Mouse (Mus musculus) forebrain, embryonic 16.5 days (tissue): Measurements from ENCODE around the gene Gm10197. TPM values are rescaled to one million over a fixed set of nuclear protein-coding genes. Genes with fewer than 3 reads are reported as not detected.
A peak's percentile ranks its signal among the peaks of the same experiment; 100 is the strongest.

Experiments
- ATAC-seq: fragments of 200-750 bp; cut with Nextera tagmentation; 2 replicates; pipeline ENCODE4 v1.8.0; 2017; ENCODE audit warnings: mild to moderate bottlenecking, moderate library complexity
- H3K27ac ChIP-seq: fragments of 300-500 bp; sonication (generic); 2 replicates; pipeline ENCODE4 v1.5.1; 2014; ENCODE audit warnings: low read length, control low read depth
- H3K27me3 ChIP-seq: fragments of 300-500 bp; sonication (generic); replicated peaks from 2 replicates; pipeline ENCODE4 v1.6.1; 2014; ENCODE audit warnings: low read length; ENCODE audit not compliant: control insufficient read depth, insufficient read depth
- H3K36me3 ChIP-seq: fragments of 300-500 bp; sonication (generic); 2 replicates; pipeline ENCODE4 v1.6.1; 2014; ENCODE audit not compliant: control insufficient read depth, insufficient read depth
- H3K4me1 ChIP-seq: fragments of 300-500 bp; sonication (generic); replicated peaks from 2 replicates; pipeline ENCODE4 v1.6.1; 2014; ENCODE audit warnings: low read length; ENCODE audit not compliant: control insufficient read depth, insufficient read depth
- H3K4me2 ChIP-seq: fragments of 300-500 bp; sonication (generic); 2 replicates; pipeline ENCODE4 v1.6.1; 2014; ENCODE audit warnings: mild to moderate bottlenecking, low read length, control low read depth
- H3K4me3 ChIP-seq: fragments of 300-500 bp; sonication (generic); replicated peaks from 2 replicates; pipeline ENCODE4 v1.5.1; 2014; ENCODE audit warnings: mild to moderate bottlenecking, low read length, control low read depth
- H3K9ac ChIP-seq: fragments of 300-500 bp; sonication (generic); replicated peaks from 2 replicates; pipeline ENCODE4 v1.6.1; 2014; ENCODE audit warnings: low read depth, low read length, control low read depth
- H3K9me3 ChIP-seq: fragments of 300-500 bp; sonication (generic); 2 replicates; pipeline ENCODE4 v1.6.1; 2016; ENCODE audit warnings: low read length; ENCODE audit not compliant: control insufficient read depth
- WGBS: fragments of 180-500 bp; shearing (Covaris S2); extraction: QIAGEN DNeasy Blood & Tissue Kit; methylation state at CpG from one replicate; pipeline ENCODE4 v1.1.7; 2014; 5-methylcytosine and 5-hydroxymethylcytosine counted together
- polyA plus RNA-seq: library from polyadenylated mRNA; unstranded; fragments of >200 nt; fragmentation: Nextera tagmentation; extraction: Ambion mirVana; gene quantifications from 2 replicates; pipeline ENCODE4 v1.2.1, GENCODE M21; 2015

Gene Gm10197
- polyA plus RNA-seq: not detected in 2 replicates

DNA sequence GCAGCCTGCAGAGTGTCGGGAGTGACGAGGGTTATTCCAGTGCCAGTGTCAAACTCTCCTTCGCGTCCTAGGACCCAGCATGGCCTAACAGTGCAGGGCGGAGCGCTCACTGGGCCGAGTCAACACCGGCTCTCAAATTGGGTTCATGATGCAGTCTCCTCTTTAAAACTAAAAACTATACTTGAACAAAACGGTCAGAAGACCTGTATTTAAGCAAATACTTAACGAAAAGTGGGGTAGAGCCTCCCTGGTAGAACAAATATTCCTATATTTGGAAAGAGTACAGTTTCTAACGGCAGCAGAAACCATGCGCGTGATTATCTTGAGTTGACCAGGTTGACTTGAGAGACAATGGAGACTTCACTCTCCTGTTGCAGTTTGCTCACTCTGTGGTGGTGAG lies at the start of gene Gm10197:
Gm10197 (minus strand) TSS at position 101 of the 400 bp plus-strand sequence.
- Histone ChIP-seq H3K9ac (no peak within 1 kb of the TSS), H3K4me2 (no peak within 1 kb of the TSS), H3K27me3 (no peaks in the 10 kb centered on the region), H3K36me3 (peaks cover 9% of the 10 kb centered on the region; the same call in 1 of the 2 replicates), H3K9me3 (no peaks in the 10 kb centered on the region), H3K27ac (no peak within 1 kb of the TSS), H3K4me3 (no peak within 1 kb of the TSS), H3K4me1 (no peaks in the 10 kb centered on the region)
- no peak for ATAC-seq
- WGBS: 90% methylated on average over 13 of the region's 13 CpGs

DNA sequence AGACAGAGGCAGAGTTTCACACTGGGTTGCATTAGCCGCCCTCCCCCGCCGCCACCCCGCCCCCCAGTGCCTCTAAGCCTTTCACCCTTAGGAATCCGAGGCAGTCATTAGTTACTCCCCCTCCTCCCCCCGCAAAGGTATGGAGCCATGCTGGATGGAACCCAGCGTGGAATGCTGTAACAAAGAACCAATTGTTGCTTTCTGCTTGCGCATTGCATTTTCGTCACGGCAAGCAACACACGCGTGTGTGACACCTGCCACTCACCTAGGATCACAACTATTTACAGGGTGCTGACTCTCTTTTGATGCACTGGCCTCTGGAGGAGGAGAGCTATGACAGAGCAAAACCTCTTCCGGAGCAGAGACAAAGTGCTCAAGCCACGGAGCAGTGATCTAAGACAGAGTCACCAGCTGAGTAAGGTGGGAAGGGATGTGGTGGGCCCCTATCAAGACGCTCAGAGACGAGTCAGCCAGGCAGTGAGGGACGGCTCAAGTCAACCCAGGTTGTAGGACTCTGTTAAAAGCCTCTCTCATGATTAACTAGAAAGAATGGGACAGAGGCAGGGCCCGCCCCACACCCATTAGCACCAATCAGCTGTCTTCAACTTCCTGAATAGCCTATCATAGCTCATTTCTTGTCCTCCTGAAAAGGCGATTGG lies 49.5 kb upstream of the Gm10197 start:
- peak overlapping the region; percentile 78 for H3K4me2 ChIP-seq
- peak overlapping the region; percentile 38 for H3K9ac ChIP-seq
- no peaks in the 10 kb centered on the region for H3K36me3 ChIP-seq
- under 1% methylated on average over 19 of the region's 19 CpGs for WGBS
- peak overlapping the region; percentile 46 for H3K4me3 ChIP-seq
- no peaks in the 10 kb centered on the region for H3K9me3 ChIP-seq
- peak overlapping the region; percentile 8; the same call in 1 of the 2 replicates for H3K27ac ChIP-seq
- H3K27me3 ChIP-seq: no peaks in the 10 kb centered on the region
- peak; percentile 97 for ATAC-seq
- 0 out of 2 replicates have a peak, but pooled peaks cover 6% of the 10 kb centered on the region for H3K4me1 ChIP-seq

DNA sequence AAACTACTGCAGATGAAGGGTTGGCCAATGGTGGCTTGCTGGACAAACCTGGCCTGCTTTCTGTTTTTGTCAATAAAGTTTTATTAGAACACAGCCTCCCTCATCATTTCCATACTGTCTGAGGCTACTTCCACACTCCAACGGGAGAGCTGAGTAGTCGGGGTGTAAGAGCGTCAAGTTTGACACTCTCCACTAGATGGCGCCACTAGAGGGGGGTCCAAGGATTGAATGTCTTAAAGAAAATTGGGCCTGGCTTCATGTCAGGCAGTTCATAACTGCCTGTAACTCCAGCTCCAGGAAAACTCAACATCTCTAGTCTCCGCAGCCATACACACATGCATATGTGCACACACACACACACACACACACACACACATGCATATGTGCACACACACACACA lies 48.3 kb upstream of the Gm10197 start:
- no peak for ATAC-seq
- H3K4me1 ChIP-seq: 0 out of 2 replicates have a peak, but pooled peaks cover 6% of the 10 kb centered on the region
- H3K36me3 ChIP-seq: no peaks in the 10 kb centered on the region
- no peak overlapping the region for H3K27ac ChIP-seq
- WGBS: 50% methylated on average over 5 of the region's 5 CpGs
- H3K9me3 ChIP-seq: no peaks in the 10 kb centered on the region
- H3K4me2 ChIP-seq: no peak overlapping the region
- H3K4me3 ChIP-seq: no peak overlapping the region
- no peaks in the 10 kb centered on the region for H3K27me3 ChIP-seq
- no peak overlapping the region for H3K9ac ChIP-seq

- WGBS: 89% methylated on average over 17 of the region's 17 CpGs
- no peak for ATAC-seq
- H3K9me3 ChIP-seq: no peaks in the 10 kb centered on the region
- no peaks in the 10 kb centered on the region for H3K36me3 ChIP-seq
- H3K4me3 ChIP-seq: no peak overlapping the region
- 0 out of 2 replicates have a peak, but pooled peaks cover 3% of the 10 kb centered on the region for H3K4me1 ChIP-seq
- no peak overlapping the region for H3K4me2 ChIP-seq
- no peaks in the 10 kb centered on the region for H3K27me3 ChIP-seq
- H3K27ac ChIP-seq: no peak overlapping the region
- H3K9ac ChIP-seq: no peak overlapping the region
These were observed 43.6 kb upstream of the Gm10197 start for GRCm38 (mm10) chr19:53415198-53415597.

DNA sequence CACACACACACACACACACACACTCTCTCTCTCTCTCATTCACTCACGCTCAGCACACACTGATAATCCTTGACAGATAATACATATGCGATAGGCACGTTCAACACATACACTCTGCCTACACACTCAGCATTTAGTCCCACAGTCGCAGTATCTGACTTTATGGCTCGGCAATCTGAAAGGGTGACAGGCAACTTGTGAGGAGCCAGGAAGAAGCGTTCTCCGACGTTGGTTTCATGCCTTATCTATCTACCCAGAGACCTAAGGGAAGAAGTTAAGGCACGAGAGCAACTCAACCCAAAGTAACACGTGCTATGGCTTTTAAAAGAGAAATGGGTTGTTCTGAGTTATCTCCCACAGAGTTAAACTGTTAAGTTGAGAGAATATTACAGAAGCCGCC lies 43.1 kb upstream of the Gm10197 start:
- ATAC-seq: no peak
- H3K27me3 ChIP-seq: no peaks in the 10 kb centered on the region
- no peak overlapping the region for H3K4me3 ChIP-seq
- no peaks in the 10 kb centered on the region for H3K36me3 ChIP-seq
- 92% methylated on average over 11 of the region's 11 CpGs for WGBS
- H3K27ac ChIP-seq: no peak overlapping the region
- H3K9ac ChIP-seq: no peak overlapping the region
- H3K4me1 ChIP-seq: 0 out of 2 replicates have a peak, but pooled peaks cover 3% of the 10 kb centered on the region
- no peaks in the 10 kb centered on the region for H3K9me3 ChIP-seq
- no peak overlapping the region for H3K4me2 ChIP-seq

DNA sequence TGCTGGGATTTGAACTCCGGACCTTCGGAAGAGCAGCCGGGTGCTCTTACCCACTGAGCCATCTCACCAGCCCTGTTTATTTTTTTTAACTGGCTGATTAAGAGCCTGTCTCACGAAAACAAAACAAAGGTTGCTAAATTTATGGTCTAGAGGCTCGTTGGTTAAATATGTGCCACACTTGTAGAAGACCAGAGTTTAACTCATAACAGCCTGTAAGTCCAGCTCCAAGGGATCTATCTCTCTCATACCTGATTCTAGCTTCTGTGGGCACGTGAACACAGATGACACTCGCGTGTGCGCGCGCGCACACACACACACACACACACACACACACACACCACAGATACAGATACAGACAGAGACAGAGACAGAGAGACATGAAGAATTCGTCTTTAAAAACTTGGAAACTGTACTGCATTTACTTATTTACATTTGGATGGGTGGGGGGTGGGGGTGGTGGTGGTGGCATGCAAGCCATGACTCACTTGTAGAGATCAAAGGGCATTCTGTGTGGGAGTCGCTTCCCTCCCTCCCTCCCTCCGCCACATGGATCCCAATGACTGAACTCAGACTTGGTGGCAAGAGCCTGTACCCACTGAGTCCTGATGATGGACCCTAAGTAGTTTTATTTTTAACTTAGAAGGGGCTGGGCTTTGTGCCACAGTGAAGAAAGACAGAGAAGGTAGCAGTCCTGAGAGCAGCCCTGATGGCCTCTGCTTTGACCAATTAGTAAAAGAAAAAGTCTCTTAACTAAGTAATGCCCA lies 42.2 kb upstream of the Gm10197 start:
- no peak overlapping the region for H3K9ac ChIP-seq
- H3K4me1 ChIP-seq: 0 out of 2 replicates have a peak, but pooled peaks cover 3% of the 10 kb centered on the region
- no peaks in the 10 kb centered on the region for H3K36me3 ChIP-seq
- H3K27me3 ChIP-seq: no peaks in the 10 kb centered on the region
- H3K9me3 ChIP-seq: no peaks in the 10 kb centered on the region
- H3K4me2 ChIP-seq: no peak overlapping the region
- WGBS: 87% methylated on average over 15 of the region's 15 CpGs
- no peak for ATAC-seq
- no peak overlapping the region for H3K4me3 ChIP-seq
- no peak overlapping the region for H3K27ac ChIP-seq

DNA sequence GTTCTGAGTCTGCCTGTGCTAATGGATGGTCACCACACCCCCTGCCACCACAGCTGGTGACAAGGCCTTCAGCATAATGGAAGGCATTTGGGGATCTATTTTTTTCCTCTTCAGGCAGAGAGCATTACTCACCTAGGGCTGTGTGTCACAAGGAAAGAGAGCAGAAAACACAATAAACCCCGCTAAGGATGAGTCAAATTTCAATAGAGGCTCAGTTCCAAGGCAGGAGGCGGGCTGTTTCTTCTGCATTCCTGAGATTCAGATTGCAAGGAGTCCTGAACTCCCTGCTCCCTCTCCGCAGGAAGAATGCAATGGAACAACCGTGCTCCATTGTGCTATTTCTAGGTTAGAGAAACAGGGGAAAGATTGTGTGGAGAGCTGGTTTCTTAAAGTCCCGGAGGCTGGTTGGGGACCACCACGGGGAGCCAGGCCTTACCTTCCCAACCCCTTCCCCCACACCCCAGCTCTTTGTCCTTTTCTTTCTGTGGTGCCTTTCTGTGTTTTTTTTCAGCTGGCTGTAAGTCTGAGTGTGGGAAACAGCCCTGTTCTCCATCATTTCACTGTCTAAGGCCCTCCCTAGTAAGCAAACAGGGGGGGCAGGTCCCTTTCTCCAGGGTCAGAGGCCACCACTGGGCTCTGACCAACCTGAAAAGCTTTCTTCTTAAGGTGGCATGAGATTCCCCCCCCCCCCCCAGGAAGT lies 40.7 kb upstream of the Gm10197 start:
- H3K27ac ChIP-seq: no peak overlapping the region
- no peaks in the 10 kb centered on the region for H3K9me3 ChIP-seq
- no peaks in the 10 kb centered on the region for H3K27me3 ChIP-seq
- H3K4me1 ChIP-seq: 0 out of 2 replicates have a peak, but pooled peaks cover 3% of the 10 kb centered on the region
- no peak for ATAC-seq
- WGBS: 12% methylated on average over 6 of the region's 6 CpGs
- no peaks in the 10 kb centered on the region for H3K36me3 ChIP-seq
- no peak overlapping the region for H3K4me2 ChIP-seq
- no peak overlapping the region for H3K4me3 ChIP-seq
- H3K9ac ChIP-seq: no peak overlapping the region

- ATAC-seq: no peak
- Histone ChIP-seq H3K9me3 (no peaks in the 10 kb centered on the region), H3K4me2 (no peak overlapping the region), H3K36me3 (no peaks in the 10 kb centered on the region), H3K27me3 (no peaks in the 10 kb centered on the region), H3K4me3 (no peak overlapping the region), H3K4me1 (0 out of 2 replicates have a peak, but pooled peaks cover 3% of the 10 kb centered on the region), H3K9ac (no peak overlapping the region), H3K27ac (no peak overlapping the region)
- WGBS: 65% methylated on average over 17 of the region's 17 CpGs
These were observed 38.2 kb upstream of the Gm10197 start for GRCm38 (mm10) chr19:53409663-53410307.
